Mouse (Mus musculus): ENCODE results near the gene Erc1. TPM values are rescaled to one million over a fixed set of nuclear protein-coding genes. Genes with fewer than 3 reads are reported as not detected.

Erc1 gene
- polyA plus RNA-seq, 2 experiments: 1.8 to 3.6 TPM

DNA sequence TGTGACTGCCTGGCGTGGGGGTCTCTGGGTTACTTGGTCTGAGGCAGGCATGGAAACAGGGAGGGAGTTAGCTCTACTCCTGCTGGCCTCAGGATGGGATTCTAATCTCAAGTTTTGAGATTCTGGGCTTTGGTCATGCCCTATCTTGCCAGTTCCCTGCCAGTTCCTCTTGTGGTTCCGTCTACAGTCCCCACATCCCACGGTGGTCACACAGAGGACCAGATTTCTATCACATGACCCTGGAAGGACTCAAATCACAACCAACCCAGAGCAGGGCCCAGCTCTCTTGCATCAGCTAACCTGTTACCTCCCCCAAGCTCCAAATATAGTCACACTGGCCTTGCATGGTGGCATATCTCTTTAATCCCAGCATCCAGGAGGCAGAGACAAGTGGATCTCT lies 318.3 kb downstream of the Erc1 start:
- 32% methylated on average over 3 of the region's 3 CpGs for WGBS (ENCODE audit: insufficient replicate concordance)
- ATAC-seq (ENCODE audit: insufficient read depth): no peak
- no peak for DNase-seq (ENCODE audit: low read depth in 3 of 3, low spot score in 3 of 3)
- Histone ChIP-seq H3K9ac (replicated peaks) (no peak overlapping the region), H3K4me2 (ENCODE audit: low read depth) (no peak overlapping the region), H3K4me3 (ENCODE audit: insufficient read depth in 1 of 2, low read depth in 2 of 2, low read length in 2 of 2) (no peak overlapping the region), H3K9me3 (ENCODE audit: control insufficient read depth, low read length) (no peaks in the 10 kb centered on the region), H3K27me3 (ENCODE audit: control insufficient read depth, insufficient read depth, low read length) (no peaks in the 10 kb centered on the region), H3K36me3 (replicated peaks; ENCODE audit: control insufficient read depth, insufficient read depth, low read depth) (no peaks in the 10 kb centered on the region), H3K4me1 (replicated peaks; ENCODE audit: control insufficient read depth in 2 of 2, insufficient read depth in 2 of 2, low read length in 1 of 2) (no peaks in the 10 kb centered on the region), H3K27ac (no peak overlapping the region)
- TF ChIP-seq CTCF (IDR thresholded peaks at IDR 0.05; ENCODE audit: low read depth) (no peak), EP300 (IDR thresholded peaks at IDR 0.05; ENCODE audit: low read depth) (no peak)

DNA sequence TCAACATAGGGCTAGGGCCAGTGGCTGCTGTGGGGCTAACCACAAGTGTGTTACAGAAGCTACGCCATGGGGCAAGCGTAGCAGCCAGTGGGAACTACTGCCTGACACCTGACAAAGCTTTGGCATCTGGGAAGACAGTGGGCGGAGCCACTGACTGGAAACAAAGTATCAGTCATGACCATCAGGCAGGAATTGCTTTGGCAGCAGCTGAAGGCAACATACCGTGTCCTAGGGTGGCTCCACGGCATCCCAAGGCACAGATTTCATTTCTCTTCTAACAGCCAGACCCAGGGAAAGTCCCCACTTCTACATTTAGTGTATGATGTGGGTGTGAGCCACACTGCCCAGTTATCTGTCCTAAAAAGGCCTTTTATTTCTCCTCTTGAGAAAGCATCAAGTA lies 321.5 kb downstream of the Erc1 start:
- Histone ChIP-seq H3K27me3 (ENCODE audit: control insufficient read depth, insufficient read depth, low read length) (no peaks in the 10 kb centered on the region), H3K4me2 (ENCODE audit: low read depth) (no peak overlapping the region), H3K4me3 (ENCODE audit: insufficient read depth in 1 of 2, low read depth in 2 of 2, low read length in 2 of 2) (no peak overlapping the region), H3K4me1 (replicated peaks; ENCODE audit: control insufficient read depth in 2 of 2, insufficient read depth in 2 of 2, low read length in 1 of 2) (0 out of 4 replicates have a peak, but pooled peaks cover 0 to 2% of the 10 kb centered on the region in 2 experiments), H3K9me3 (ENCODE audit: control insufficient read depth, low read length) (no peaks in the 10 kb centered on the region), H3K9ac (replicated peaks) (no peak overlapping the region), H3K27ac (no peak overlapping the region), H3K36me3 (replicated peaks; ENCODE audit: control insufficient read depth, insufficient read depth, low read depth) (no peaks in the 10 kb centered on the region)
- 52% methylated on average over 5 of the region's 5 CpGs for WGBS (ENCODE audit: insufficient replicate concordance)
- no peak for TF ChIP-seq EP300 (IDR thresholded peaks at IDR 0.05; ENCODE audit: low read depth)
- no peak for TF ChIP-seq CTCF (IDR thresholded peaks at IDR 0.05; ENCODE audit: low read depth)
- no peak for DNase-seq (ENCODE audit: low read depth in 3 of 3, low spot score in 3 of 3)
- ATAC-seq (ENCODE audit: insufficient read depth): no peak

DNA sequence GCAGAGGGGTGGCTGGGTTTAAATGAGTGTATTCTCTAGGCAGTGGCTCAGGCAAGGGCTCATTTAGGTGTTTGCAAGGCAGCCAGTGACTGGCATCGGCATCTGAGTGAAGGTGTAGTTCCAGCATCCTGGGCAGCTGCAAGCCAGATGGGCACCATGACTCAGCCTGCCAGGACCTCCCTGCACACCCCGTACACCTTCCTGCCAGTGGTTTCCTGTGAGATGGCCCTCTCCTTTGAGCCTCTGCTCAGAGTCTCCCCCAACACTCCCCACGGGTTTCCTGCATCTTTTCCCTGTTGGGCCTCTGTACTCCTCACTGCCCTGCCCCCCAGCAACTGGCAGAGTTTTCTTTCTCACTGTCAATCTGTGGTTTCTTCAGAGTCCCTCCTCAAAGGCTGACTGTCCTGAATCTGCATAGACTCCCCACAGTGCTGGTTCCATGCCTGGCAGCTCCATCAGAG lies 326.0 kb downstream of the Erc1 start:
- H3K4me2 ChIP-seq (ENCODE audit: low read depth): no peak overlapping the region
- H3K9me3 ChIP-seq (ENCODE audit: control insufficient read depth, low read length): no peaks in the 10 kb centered on the region
- no peak overlapping the region for H3K9ac ChIP-seq (replicated peaks)
- ATAC-seq (ENCODE audit: insufficient read depth) (no peak), DNase-seq (ENCODE audit: low read depth in 3 of 3, low spot score in 3 of 3) (no peak)
- H3K4me1 ChIP-seq (replicated peaks; ENCODE audit: control insufficient read depth in 2 of 2, insufficient read depth in 2 of 2, low read length in 1 of 2): 0 out of 4 replicates have a peak, but pooled peaks cover 0 to 2% of the 10 kb centered on the region in 2 experiments
- TF ChIP-seq CTCF (IDR thresholded peaks at IDR 0.05; ENCODE audit: low read depth) (no peak), EP300 (IDR thresholded peaks at IDR 0.05; ENCODE audit: low read depth) (no peak)
- no peak overlapping the region for H3K27ac ChIP-seq
- H3K27me3 ChIP-seq (ENCODE audit: control insufficient read depth, insufficient read depth, low read length): no peaks in the 10 kb centered on the region
- WGBS (ENCODE audit: insufficient replicate concordance): 11% methylated on average over 3 of the region's 3 CpGs
- no peaks in the 10 kb centered on the region for H3K36me3 ChIP-seq (replicated peaks; ENCODE audit: control insufficient read depth, insufficient read depth, low read depth)
- H3K4me3 ChIP-seq (ENCODE audit: insufficient read depth in 1 of 2, low read depth in 2 of 2, low read length in 2 of 2): no peak overlapping the region

DNA sequence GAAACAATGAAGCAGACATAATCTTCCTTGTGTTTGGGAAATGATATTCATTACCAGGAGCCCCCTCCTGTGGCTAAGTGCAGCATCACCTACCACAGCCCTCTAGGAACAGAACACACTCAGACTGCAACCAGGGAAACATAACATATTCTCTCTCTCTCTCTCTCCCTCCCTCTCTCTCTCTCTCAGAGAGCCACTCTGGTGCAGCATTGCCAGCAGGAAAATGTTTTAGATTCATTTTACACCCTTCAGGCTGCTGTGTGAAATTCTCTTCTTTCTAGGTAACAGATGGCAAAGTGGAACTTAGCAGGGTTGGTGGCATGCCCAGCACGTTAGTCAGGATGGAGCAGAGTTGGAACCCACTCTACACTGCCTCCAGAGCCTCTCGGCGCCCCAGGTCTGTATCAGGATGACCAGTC lies 326.5 kb downstream of the Erc1 start:
- H3K4me3 ChIP-seq (ENCODE audit: insufficient read depth in 1 of 2, low read depth in 2 of 2, low read length in 2 of 2): no peak overlapping the region
- DNase-seq (ENCODE audit: low read depth in 3 of 3, low spot score in 3 of 3) (no peak), ATAC-seq (ENCODE audit: insufficient read depth) (no peak)
- TF ChIP-seq CTCF (IDR thresholded peaks at IDR 0.05; ENCODE audit: low read depth) (no peak), EP300 (IDR thresholded peaks at IDR 0.05; ENCODE audit: low read depth) (no peak)
- H3K27ac ChIP-seq: no peak overlapping the region
- 0 out of 4 replicates have a peak, but pooled peaks cover 0 to 2% of the 10 kb centered on the region in 2 experiments for H3K4me1 ChIP-seq (replicated peaks; ENCODE audit: control insufficient read depth in 2 of 2, insufficient read depth in 2 of 2, low read length in 1 of 2)
- no peaks in the 10 kb centered on the region for H3K9me3 ChIP-seq (ENCODE audit: control insufficient read depth, low read length)
- H3K27me3 ChIP-seq (ENCODE audit: control insufficient read depth, insufficient read depth, low read length): no peaks in the 10 kb centered on the region
- no peak overlapping the region for H3K9ac ChIP-seq (replicated peaks)
- WGBS (ENCODE audit: insufficient replicate concordance): 64% methylated on average over 3 of the region's 3 CpGs
- H3K36me3 ChIP-seq (replicated peaks; ENCODE audit: control insufficient read depth, insufficient read depth, low read depth): no peaks in the 10 kb centered on the region
- no peak overlapping the region for H3K4me2 ChIP-seq (ENCODE audit: low read depth)

Other genes with a start within 250 kb of the Erc1 start
- 13.4 and 14.1 TPM in 2 replicates for gene Rad52, start 54.5 kb upstream of the Erc1 start, polyA plus RNA-seq (2012; rRNA removed)
- 7.1 and 8.3 TPM in 2 replicates for gene Rad52, start 54.5 kb upstream of the Erc1 start, polyA plus RNA-seq (2014; fragmentation: Nextera tagmentation; extraction: Ambion mirVana)
- 46.9 and 50.8 TPM in 2 replicates for gene Wnk1, start 190.5 kb upstream of the Erc1 start, polyA plus RNA-seq (2012; rRNA removed)
- 26.9 and 29.0 TPM in 2 replicates for gene Wnk1, start 190.5 kb upstream of the Erc1 start, polyA plus RNA-seq (2014; fragmentation: Nextera tagmentation; extraction: Ambion mirVana)
- 0.14 TPM in 1 of 2 replicates, not detected in the other for gene Ninj2, start 245.2 kb upstream of the Erc1 start, polyA plus RNA-seq (2012; rRNA removed)
- 0.33 TPM in 1 of 2 replicates, not detected in the other for gene Ninj2, start 245.2 kb upstream of the Erc1 start, polyA plus RNA-seq (2014; fragmentation: Nextera tagmentation; extraction: Ambion mirVana)

All from liver, embryonic 14.5 days (tissue).